Mouse (Mus musculus) G1E (cell line): ENCODE results near the gene Slc25a22.
A peak's percentile ranks its signal among the peaks of the same experiment; 100 is the strongest.

ENCODE experiments used
- CTCF ChIP-seq: IDR thresholded peaks from 2 replicates; pipeline ENCODE4 v1.5.1; 2012; ENCODE audit warnings: low read depth, low read length, inconsistent platforms, mixed read lengths
- GATA1 ChIP-seq: IDR thresholded peaks from 2 replicates; pipeline ENCODE4 v1.6.1; 2012; ENCODE audit warnings: borderline replicate concordance, low read length, inconsistent platforms, mixed read lengths
- GATA2 ChIP-seq: IDR thresholded peaks from 2 replicates; pipeline ENCODE4 v1.6.1; 2012; ENCODE audit warnings: low read depth, low read length, inconsistent platforms, borderline replicate concordance
- POLR2AphosphoS5 ChIP-seq: IDR thresholded peaks from 2 replicates; pipeline ENCODE4 v1.6.1; 2012; ENCODE audit warnings: low read depth, low read length, inconsistent platforms; ENCODE audit not compliant: insufficient replicate concordance
- TAL1 ChIP-seq: conservative IDR thresholded peaks from 2 replicates; pipeline ENCODE4 v1.6.1; 2012; ENCODE audit warnings: low read depth, low read length, inconsistent platforms, mixed read lengths

DNA sequence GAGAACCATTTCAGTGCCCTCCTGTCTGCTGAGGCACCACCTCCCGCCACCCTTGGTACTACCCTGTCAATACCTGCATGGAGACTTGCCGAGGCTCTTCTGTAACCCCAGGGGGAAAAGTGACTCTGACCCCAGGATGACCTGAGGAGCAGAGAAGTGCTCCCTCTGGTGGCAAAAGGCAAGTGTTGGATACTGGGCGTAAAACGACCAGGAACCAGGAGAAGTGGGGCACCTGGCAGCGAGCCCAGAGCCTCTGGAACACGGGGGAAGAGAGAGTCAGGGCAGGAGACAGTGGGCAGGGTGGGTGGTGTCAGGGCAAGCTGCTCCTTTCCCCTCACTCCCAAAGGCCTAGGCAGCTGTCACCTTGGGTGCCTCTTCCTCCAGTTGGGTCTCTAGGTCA, 2.9 kb upstream of the Slc25a22 start:
- TF ChIP-seq CTCF (peak; percentile 55; the same call in 1 of the 2 replicates), GATA1 (no peak), TAL1 (no peak), GATA2 (no peak), POLR2AphosphoS5 (no peak)
